Mouse (Mus musculus): ENCODE data around the gene Foxp3. TPM values are rescaled to one million over a fixed set of nuclear protein-coding genes. Genes with fewer than 3 reads are reported as not detected.
A peak's percentile ranks its signal among the peaks of the same experiment; 100 is the strongest.

Gene Foxp3
- total RNA-seq, 1 experiment from 2014 or later, result not detected

DNA sequence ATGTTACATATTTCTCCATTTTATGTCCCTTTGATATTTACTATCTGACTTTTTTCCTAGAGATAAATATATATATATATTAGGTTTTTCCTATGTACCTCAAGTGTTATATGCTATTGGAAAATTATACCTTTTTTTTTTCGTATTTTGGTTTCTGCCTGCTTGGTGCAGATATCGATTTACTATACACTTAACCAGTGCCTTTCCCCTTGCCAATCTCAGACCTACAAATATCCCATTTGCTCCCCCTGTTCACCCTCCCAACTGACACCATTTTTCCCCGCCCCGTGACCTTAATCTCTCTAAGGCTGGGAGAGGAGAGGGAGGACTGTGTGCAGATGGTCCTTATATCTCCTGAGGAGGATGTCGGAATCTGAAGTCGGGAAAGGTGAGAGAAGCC lies 33.3 kb downstream of the Foxp3 start, which contains the start of gene Cacna1f:
TSS of gene Cacna1f (plus strand) at position 301 of the 400 bp plus-strand sequence.
- ATAC-seq (replicated peaks; ENCODE audit: insufficient number of reproducible peaks, low FRiP score, low TSS enrichment, poor library complexity, severe bottlenecking), result no peak

DNA sequence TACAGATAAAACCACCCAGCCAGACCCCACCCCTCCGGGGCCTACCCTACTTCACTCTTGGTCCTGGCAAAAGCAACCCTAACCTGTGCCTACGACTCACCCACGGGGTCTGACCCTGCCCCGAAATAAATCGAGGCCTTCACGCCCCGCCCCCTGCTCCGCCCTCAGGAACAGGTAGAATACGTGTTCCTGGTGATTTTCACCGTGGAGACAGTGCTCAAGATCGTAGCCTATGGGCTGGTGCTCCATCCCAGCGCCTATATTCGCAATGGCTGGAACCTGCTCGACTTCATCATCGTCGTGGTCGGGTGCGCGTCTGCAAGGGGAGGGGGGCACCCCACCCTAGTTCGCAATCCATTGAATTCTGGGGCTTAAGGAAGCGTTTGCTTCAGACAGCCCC lies 36.6 kb downstream of the Foxp3 start:
- ATAC-seq (replicated peaks; ENCODE audit: insufficient number of reproducible peaks, low FRiP score, low TSS enrichment, poor library complexity, severe bottlenecking), result no peak

DNA sequence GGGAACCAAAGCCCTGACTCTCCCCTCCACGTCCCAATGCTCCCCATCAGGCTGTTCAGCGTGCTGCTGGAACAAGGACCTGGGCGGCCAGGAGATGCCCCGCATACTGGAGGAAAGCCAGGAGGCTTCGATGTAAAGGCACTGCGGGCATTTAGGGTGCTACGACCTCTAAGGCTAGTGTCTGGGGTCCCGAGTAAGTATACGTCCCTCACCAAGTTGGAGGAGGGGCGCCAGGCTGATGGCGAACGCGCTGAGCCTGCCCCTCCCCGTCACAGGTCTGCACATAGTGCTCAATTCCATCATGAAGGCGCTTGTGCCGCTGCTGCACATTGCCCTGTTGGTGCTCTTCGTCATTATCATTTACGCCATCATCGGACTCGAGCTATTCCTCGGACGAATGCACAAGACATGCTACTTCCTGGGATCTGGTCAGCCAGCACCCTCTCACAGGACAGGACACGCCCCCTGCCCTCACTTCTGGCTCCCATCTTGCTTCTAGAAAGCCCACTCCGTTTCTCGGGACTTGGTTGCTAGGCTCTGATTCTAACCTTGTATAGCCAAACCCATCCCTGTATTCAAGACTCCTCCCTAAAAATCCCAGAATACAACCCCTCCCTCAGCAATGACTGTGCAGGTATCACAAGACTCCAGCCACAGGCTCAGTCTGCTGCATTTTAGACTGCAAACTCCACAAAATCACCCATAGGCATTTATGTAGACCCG lies 37.3 kb downstream of the Foxp3 start:
- no peak for ATAC-seq (replicated peaks; ENCODE audit: insufficient number of reproducible peaks, low FRiP score, low TSS enrichment, poor library complexity, severe bottlenecking)

DNA sequence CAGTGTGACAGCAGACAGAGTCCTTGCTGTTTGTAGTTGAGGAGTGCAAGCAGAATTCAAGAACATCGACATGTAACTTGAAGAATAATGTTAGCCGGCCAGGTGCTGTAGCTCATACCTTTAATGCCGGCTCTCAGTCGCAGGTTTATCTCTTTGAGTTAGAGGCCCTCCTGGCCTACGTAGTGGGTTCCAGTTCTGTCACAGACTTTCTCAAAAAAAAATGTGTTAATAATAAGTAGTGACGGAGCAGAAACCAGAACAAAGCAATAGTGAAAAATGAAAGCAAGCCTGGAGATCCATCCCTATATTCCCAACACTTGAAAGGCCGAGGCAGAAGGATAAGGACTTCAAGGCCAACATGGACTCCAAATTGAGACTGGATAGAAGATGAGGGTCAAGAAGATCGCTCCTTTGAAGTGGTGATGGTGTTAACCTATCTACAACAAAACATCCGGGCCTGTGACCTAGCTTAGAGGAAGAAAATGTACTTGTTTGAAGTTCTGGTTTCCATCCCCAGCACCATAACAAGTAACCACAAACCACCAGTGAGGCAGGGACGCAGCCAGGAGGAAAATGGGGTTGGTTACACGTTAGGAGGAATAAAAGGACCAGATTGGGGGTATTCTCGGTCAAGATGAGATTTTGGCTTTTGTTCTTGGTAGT lies 44.6 kb downstream of the Foxp3 start:
- no peak for ATAC-seq (replicated peaks; ENCODE audit: insufficient number of reproducible peaks, low FRiP score, low TSS enrichment, poor library complexity, severe bottlenecking)

DNA sequence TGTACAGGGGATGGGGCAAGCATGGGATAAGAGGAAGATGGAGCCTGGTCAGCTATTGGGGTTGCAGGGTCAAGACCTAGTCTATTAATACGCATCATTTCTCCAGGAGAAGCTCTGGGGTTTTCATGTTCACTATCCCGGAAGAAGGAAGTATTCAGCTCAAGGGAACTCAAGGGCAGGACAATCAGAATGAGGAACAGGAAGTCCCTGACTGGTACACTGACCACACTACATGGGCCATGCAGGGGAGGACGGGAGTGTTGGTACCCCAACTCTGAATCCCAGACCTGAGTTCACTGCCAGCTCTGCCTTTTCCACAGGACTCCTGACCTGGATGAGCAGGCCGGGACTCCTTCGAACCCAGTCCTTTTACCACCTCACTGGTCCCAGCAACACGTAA lies 59.1 kb downstream of the Foxp3 start:
- 0 out of 2 replicates have a peak, but pooled peaks have one; percentile 47 for ATAC-seq (replicated peaks; ENCODE audit: insufficient number of reproducible peaks, low FRiP score, low TSS enrichment, poor library complexity, severe bottlenecking)

DNA sequence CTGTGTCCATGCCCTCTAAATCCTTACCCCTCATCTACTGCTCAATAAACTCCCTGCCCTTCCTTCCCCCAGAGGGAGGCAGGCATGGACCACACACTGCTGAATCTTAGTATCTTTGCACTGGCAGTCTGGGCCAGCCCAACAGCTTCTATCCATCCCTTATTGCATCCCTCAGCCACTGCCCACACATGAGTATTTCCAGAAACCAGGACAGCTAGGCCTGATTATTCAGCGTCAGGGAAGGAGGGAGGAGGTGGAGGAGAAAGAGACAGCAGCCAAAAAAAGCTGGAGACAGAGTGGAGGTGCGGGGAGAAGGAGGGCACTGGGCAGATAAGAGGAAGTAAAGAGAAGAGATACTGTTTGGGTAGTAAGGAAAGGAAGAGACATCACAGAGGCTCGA lies 61.7 kb downstream of the Foxp3 start:
- ATAC-seq (replicated peaks; ENCODE audit: insufficient number of reproducible peaks, low FRiP score, low TSS enrichment, poor library complexity, severe bottlenecking), result no peak

DNA sequence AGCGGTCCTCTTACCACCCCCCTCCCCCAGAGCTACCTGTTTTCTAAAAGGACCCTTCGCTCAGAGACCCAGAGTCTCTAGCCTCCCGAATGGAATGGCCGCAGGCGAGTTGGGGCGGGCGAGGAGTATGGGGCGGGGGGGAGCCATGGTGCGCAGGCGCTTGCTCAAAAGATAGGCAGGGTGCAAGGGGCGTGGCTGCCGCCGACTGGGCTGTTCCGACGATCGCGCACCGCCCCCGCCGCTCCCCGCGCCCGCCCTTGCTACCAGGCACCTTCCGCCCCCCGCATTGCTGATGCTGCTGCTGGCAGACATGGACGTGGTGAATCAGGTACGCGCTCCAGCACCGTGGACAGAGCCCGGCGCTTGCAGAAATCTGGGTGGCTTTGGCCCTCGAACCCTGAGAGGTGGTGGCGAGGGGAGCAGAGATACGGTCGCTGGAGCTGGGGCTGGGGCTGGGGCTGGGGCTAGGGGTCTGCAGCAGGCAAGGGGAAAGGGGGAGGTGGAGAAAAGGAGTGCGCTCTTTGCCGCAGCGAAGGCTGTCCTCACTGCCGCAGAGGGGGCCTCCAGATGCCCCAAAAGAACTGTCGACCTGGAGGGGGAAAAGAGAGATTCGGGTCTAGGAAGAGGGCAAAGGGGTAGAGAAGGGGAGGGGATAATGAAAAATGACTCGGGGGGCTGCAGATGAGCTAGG lies 65.1 kb downstream of the Foxp3 start, which contains the start of gene Syp:
TSS of gene Syp (plus strand) at position 71 of the 691 bp plus-strand sequence.
- ATAC-seq (replicated peaks; ENCODE audit: insufficient number of reproducible peaks, low FRiP score, low TSS enrichment, poor library complexity, severe bottlenecking), result peak; percentile 68

DNA sequence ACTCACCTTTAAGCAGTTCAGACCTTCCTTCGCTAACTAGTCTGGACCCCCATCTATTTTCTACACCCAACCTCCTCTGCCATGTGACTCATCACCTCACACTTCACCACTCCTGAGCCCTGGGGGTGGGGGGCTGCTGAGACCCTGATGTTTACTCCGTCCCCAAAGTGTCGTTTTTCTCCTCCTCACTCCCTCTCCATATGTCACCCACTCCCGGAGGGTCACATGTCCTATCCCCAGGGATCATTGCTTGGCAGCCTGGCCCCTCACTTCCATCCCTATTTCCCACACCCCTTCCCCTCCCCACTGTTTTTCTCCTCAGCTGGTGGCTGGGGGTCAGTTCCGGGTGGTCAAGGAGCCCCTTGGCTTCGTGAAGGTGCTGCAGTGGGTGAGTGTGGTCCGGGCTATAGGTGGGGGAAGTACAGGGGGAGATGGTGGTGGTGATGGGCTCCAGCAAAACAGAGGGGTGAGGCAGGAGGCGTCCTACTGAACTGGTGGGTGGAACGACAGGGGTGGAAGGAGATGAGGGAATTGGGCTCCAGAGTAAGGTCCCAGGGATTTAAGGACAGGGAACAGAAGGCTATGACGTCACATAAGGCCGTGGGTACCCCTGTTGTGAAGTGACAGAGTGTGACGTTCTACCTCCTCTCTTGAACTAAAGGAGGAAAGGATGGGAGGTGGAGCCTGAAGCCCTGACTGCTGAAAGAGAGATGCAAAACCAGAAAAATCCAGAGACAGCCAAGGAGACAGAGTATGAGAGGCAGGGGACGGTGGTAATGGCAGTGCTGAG lies 66.3 kb downstream of the Foxp3 start:
- no peak for ATAC-seq (replicated peaks; ENCODE audit: insufficient number of reproducible peaks, low FRiP score, low TSS enrichment, poor library complexity, severe bottlenecking)

DNA sequence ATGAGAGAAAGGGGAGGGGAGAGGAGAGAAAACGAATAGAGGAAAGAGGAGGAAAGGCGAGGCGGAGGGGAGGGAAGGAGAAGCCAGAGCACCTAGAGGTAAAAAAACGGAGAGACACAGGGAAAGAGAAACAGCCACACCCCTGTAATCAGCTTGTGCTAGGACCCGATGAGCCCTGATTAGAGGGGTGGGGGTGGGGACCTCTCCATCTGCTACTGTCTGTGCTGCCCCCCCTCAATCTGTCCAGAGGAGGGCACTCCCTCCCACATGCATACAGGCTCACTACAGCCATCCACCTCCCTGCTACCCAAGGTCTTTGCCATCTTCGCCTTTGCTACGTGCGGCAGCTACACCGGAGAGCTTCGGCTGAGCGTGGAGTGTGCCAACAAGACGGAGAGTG lies 67.3 kb downstream of the Foxp3 start:
- ATAC-seq (replicated peaks; ENCODE audit: insufficient number of reproducible peaks, low FRiP score, low TSS enrichment, poor library complexity, severe bottlenecking), result no peak

Other genes with a start within 250 kb of the Foxp3 start
- gene Usp27x, start 197.8 kb upstream of the Foxp3 start, total RNA-seq (2017), result 0.49 to 1.9 TPM (median 1.4 TPM) in 3 replicates
- 0.85 to 3.4 TPM in 2 of 3 replicates, not detected in the other for gene Ppp1r3f, start 639 bp downstream of the Foxp3 start, total RNA-seq (2017)
- 10.1 to 16.2 TPM (median 15.0 TPM) in 3 replicates for gene Ccdc22, start 31.9 kb downstream of the Foxp3 start, total RNA-seq (2017)
- gene Cacna1f, start 33.4 kb downstream of the Foxp3 start, total RNA-seq (2017), result 0.10 TPM in 1 of 3 replicates, not detected in the others
- 1.7 to 5.0 TPM in 2 of 3 replicates, not detected in the other for gene Syp, start 64.8 kb downstream of the Foxp3 start, total RNA-seq (2017)
- gene Prickle3, start 83.6 kb downstream of the Foxp3 start, total RNA-seq (2017), result 8.0 to 14.9 TPM (median 10.3 TPM) in 3 replicates
- 38.4 to 68.2 TPM (median 39.7 TPM) in 3 replicates for gene Plp2, start 97.7 kb downstream of the Foxp3 start, total RNA-seq (2017)
- not detected in 3 replicates for gene Magix, start 107.6 kb downstream of the Foxp3 start, total RNA-seq (2017)
- 46.2 to 57.8 TPM (median 57.1 TPM) in 3 replicates for gene Gpkow, start 123.5 kb downstream of the Foxp3 start, total RNA-seq (2017)
- 27.2 to 41.6 TPM (median 36.4 TPM) in 3 replicates for gene Wdr45, start 140.7 kb downstream of the Foxp3 start, total RNA-seq (2017)
- 0.75 TPM in 1 of 3 replicates, not detected in the others for gene Gm45208, start 148.6 kb downstream of the Foxp3 start, total RNA-seq (2017)
- gene Praf2, start 154.8 kb downstream of the Foxp3 start, total RNA-seq (2017), result 6.3 to 9.0 TPM (median 6.8 TPM) in 3 replicates
- not detected in 3 replicates for gene Ccdc120, start 177.3 kb downstream of the Foxp3 start, total RNA-seq (2017)
- 14.5 to 27.8 TPM (median 20.8 TPM) in 3 replicates for gene Tfe3, start 188.9 kb downstream of the Foxp3 start, total RNA-seq (2017)
- gene Gripap1, start 216.1 kb downstream of the Foxp3 start, total RNA-seq (2017), result 67.2 to 156 TPM (median 123 TPM) in 3 replicates
- gene Kcnd1, start 248.6 kb downstream of the Foxp3 start, total RNA-seq (2017), result 1.3 TPM in 1 of 3 replicates, not detected in the others